Mouse (Mus musculus): ENCODE results near the gene Oxa1l. TPM values are rescaled to one million over a fixed set of nuclear protein-coding genes. Genes with fewer than 3 reads are reported as not detected.
A peak's percentile ranks its signal among the peaks of the same experiment; 100 is the strongest.

The Oxa1l gene
- polyA plus RNA-seq, 2 experiments = 52.7 to 82.1 TPM

GRCm38 (mm10) chr14:54375916-54376315 is 15.3 kb downstream of the Oxa1l start:
- Histone ChIP-seq H3K4me2 (replicated peaks; ENCODE audit: low read depth, low read length, severe bottlenecking) (no peak overlapping the region), H3K4me1 (ENCODE audit: control insufficient read depth, insufficient read depth, low read length) (no peaks in the 10 kb centered on the region), H3K9ac (ENCODE audit: low read depth, low read length, severe bottlenecking) (no peak overlapping the region), H3K36me3 (ENCODE audit: control insufficient read depth, insufficient read depth, low read length) (peaks cover 4% of the 10 kb centered on the region), H3K9me3 (ENCODE audit: control insufficient read depth, low read length) (no peaks in the 10 kb centered on the region), H3K27me3 (ENCODE audit: control insufficient read depth, insufficient read depth, low read length) (no peaks in the 10 kb centered on the region), H3K4me3 (replicated peaks; ENCODE audit: low read length) (no peak overlapping the region), H3K27ac (replicated peaks; ENCODE audit: low read depth, low read length) (no peak overlapping the region)
- no peak for TF ChIP-seq POLR2A (IDR thresholded peaks at IDR 0.05; ENCODE audit: borderline replicate concordance, extremely low read depth, insufficient read depth, insufficient read length)
- 80% methylated on average over 3 of the region's 3 CpGs for WGBS
- DNase-seq (ENCODE audit: low spot score) (peak; percentile 29), ATAC-seq (ENCODE audit: low FRiP score, low read depth) (no peak)

- H3K9ac ChIP-seq (ENCODE audit: low read depth, low read length, severe bottlenecking) = no peak overlapping the region
- no peaks in the 10 kb centered on the region for H3K4me1 ChIP-seq (ENCODE audit: control insufficient read depth, insufficient read depth, low read length)
- no peaks in the 10 kb centered on the region for H3K36me3 ChIP-seq (ENCODE audit: control insufficient read depth, insufficient read depth, low read length)
- H3K27me3 ChIP-seq (ENCODE audit: control insufficient read depth, insufficient read depth, low read length) = no peaks in the 10 kb centered on the region
- no peaks in the 10 kb centered on the region for H3K9me3 ChIP-seq (ENCODE audit: control insufficient read depth, low read length)
- no peak overlapping the region for H3K4me2 ChIP-seq (replicated peaks; ENCODE audit: low read depth, low read length, severe bottlenecking)
- no peak for TF ChIP-seq POLR2A (IDR thresholded peaks at IDR 0.05; ENCODE audit: borderline replicate concordance, extremely low read depth, insufficient read depth, insufficient read length)
- DNase-seq (ENCODE audit: low spot score) = no peak
- ATAC-seq (ENCODE audit: low FRiP score, low read depth) = no peak
- WGBS = 84% methylated on average over 6 of the region's 6 CpGs
- no peak overlapping the region for H3K27ac ChIP-seq (replicated peaks; ENCODE audit: low read depth, low read length)
- H3K4me3 ChIP-seq (replicated peaks; ENCODE audit: low read length) = no peak overlapping the region
Observed at GRCm38 (mm10) chr14:54377166-54377565, 16.5 kb downstream of the Oxa1l start.

DNA sequence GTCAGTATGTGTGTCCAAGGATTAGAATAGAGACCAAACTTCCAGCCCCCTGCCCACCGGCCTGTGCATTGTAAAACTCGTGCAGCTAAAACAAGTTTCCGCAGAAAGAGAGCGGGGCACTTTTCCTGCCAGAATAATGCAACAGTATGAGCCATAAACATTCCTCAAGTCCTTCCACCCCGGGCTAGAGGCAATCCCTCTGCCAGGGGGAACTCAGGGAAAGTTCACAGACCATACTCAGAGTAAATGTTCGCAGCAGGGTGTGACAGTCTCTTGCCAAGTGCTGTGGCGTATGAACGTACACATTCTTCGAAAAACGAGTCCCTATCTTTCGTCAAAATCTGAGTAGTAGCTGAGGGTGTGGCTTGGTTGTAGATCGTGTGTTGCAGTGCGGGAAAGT is 18.9 kb downstream of the Oxa1l start:
- 58% methylated on average over 13 of the region's 13 CpGs for WGBS
- ATAC-seq (ENCODE audit: low FRiP score, low read depth) = no peak
- H3K27ac ChIP-seq (replicated peaks; ENCODE audit: low read depth, low read length) = no peak overlapping the region

DNA sequence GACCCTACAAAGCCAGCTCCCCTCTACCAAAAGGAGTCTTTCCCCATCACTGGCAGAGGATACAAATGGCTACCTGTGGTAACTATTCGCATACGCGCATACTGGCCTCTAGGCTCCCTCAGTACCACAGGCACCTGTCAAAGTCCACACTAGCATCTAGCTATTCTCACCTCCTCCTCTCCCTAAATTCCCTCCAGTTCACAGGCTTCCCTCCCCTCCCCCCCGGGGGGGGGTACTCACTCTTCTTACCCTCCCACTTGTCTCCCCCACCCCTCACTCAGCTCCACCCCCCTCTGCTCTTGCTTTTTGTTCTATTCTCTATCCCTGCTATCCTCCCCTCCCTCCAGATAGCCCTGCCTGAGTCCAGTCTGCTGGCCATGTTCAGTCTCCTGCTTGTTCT is 20.0 kb downstream of the Oxa1l start:
- no peaks in the 10 kb centered on the region for H3K27me3 ChIP-seq (ENCODE audit: control insufficient read depth, insufficient read depth, low read length)
- no peak overlapping the region for H3K4me3 ChIP-seq (replicated peaks; ENCODE audit: low read length)
- no peak overlapping the region for H3K9ac ChIP-seq (ENCODE audit: low read depth, low read length, severe bottlenecking)
- no peak overlapping the region for H3K4me2 ChIP-seq (replicated peaks; ENCODE audit: low read depth, low read length, severe bottlenecking)
- H3K4me1 ChIP-seq (ENCODE audit: control insufficient read depth, insufficient read depth, low read length) = peaks cover 3% of the 10 kb centered on the region; the same call in 1 of the 2 replicates
- ATAC-seq (ENCODE audit: low FRiP score, low read depth) = no peak
- H3K9me3 ChIP-seq (ENCODE audit: control insufficient read depth, low read length) = no peaks in the 10 kb centered on the region
- 68% methylated on average over 4 of the region's 4 CpGs for WGBS
- no peaks in the 10 kb centered on the region for H3K36me3 ChIP-seq (ENCODE audit: control insufficient read depth, insufficient read depth, low read length)
- DNase-seq (ENCODE audit: low spot score) = no peak
- H3K27ac ChIP-seq (replicated peaks; ENCODE audit: low read depth, low read length) = no peak overlapping the region
- TF ChIP-seq POLR2A (IDR thresholded peaks at IDR 0.05; ENCODE audit: borderline replicate concordance, extremely low read depth, insufficient read depth, insufficient read length) = no peak

More for the DNA sequence above, 18.9 kb downstream of the Oxa1l start:
- no peak for DNase-seq (ENCODE audit: low spot score)
- TF ChIP-seq POLR2A (IDR thresholded peaks at IDR 0.05; ENCODE audit: borderline replicate concordance, extremely low read depth, insufficient read depth, insufficient read length) = no peak
- Histone ChIP-seq H3K4me1 (ENCODE audit: control insufficient read depth, insufficient read depth, low read length) (peaks cover 3% of the 10 kb centered on the region; the same call in 1 of the 2 replicates), H3K4me3 (replicated peaks; ENCODE audit: low read length) (no peak overlapping the region), H3K9ac (ENCODE audit: low read depth, low read length, severe bottlenecking) (no peak overlapping the region), H3K9me3 (ENCODE audit: control insufficient read depth, low read length) (no peaks in the 10 kb centered on the region), H3K36me3 (ENCODE audit: control insufficient read depth, insufficient read depth, low read length) (no peaks in the 10 kb centered on the region), H3K27me3 (ENCODE audit: control insufficient read depth, insufficient read depth, low read length) (no peaks in the 10 kb centered on the region), H3K4me2 (replicated peaks; ENCODE audit: low read depth, low read length, severe bottlenecking) (no peak overlapping the region)

DNA sequence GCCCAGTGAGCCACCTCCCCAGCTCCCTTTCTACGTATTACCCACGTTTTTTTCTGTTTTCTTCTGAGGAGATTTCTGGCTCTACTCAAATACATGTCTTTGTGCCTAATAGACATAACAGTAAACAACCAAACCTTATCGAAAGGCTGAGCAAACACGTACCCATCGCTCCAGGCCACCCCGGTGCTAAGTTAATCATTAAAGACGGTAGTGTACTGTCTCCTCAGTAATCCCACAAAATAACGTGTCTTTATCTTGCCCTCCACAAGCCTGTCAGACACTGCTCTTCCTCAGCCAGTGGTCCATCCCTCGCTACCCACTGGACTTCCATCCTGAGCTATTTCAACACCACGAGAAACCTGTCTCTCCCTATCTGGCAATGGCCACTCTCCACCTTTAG is 21.2 kb downstream of the Oxa1l start:
- Histone ChIP-seq H3K4me3 (replicated peaks; ENCODE audit: low read length) (no peak overlapping the region), H3K27ac (replicated peaks; ENCODE audit: low read depth, low read length) (no peak overlapping the region)

GRCm38 (mm10) chr14:54382641-54383040 is 22.0 kb downstream of the Oxa1l start:
- Histone ChIP-seq H3K36me3 (ENCODE audit: control insufficient read depth, insufficient read depth, low read length) (no peaks in the 10 kb centered on the region), H3K4me2 (replicated peaks; ENCODE audit: low read depth, low read length, severe bottlenecking) (no peak overlapping the region), H3K4me1 (ENCODE audit: control insufficient read depth, insufficient read depth, low read length) (peaks cover 3% of the 10 kb centered on the region; the same call in 1 of the 2 replicates), H3K9me3 (ENCODE audit: control insufficient read depth, low read length) (no peaks in the 10 kb centered on the region), H3K27me3 (ENCODE audit: control insufficient read depth, insufficient read depth, low read length) (no peaks in the 10 kb centered on the region), H3K27ac (replicated peaks; ENCODE audit: low read depth, low read length) (no peak overlapping the region), H3K4me3 (replicated peaks; ENCODE audit: low read length) (no peak overlapping the region), H3K9ac (ENCODE audit: low read depth, low read length, severe bottlenecking) (no peak overlapping the region)
- ATAC-seq (ENCODE audit: low FRiP score, low read depth) (no peak), DNase-seq (ENCODE audit: low spot score) (no peak)
- WGBS = 87% methylated on average over 9 of the region's 9 CpGs
- TF ChIP-seq POLR2A (IDR thresholded peaks at IDR 0.05; ENCODE audit: borderline replicate concordance, extremely low read depth, insufficient read depth, insufficient read length) = no peak

More for the DNA sequence above, 21.2 kb downstream of the Oxa1l start:
- no peak for ATAC-seq (ENCODE audit: low FRiP score, low read depth)
- Histone ChIP-seq H3K4me1 (ENCODE audit: control insufficient read depth, insufficient read depth, low read length) (peaks cover 3% of the 10 kb centered on the region; the same call in 1 of the 2 replicates), H3K9me3 (ENCODE audit: control insufficient read depth, low read length) (no peaks in the 10 kb centered on the region), H3K4me2 (replicated peaks; ENCODE audit: low read depth, low read length, severe bottlenecking) (no peak overlapping the region), H3K36me3 (ENCODE audit: control insufficient read depth, insufficient read depth, low read length) (no peaks in the 10 kb centered on the region), H3K9ac (ENCODE audit: low read depth, low read length, severe bottlenecking) (no peak overlapping the region), H3K27me3 (ENCODE audit: control insufficient read depth, insufficient read depth, low read length) (no peaks in the 10 kb centered on the region)
- no peak for TF ChIP-seq POLR2A (IDR thresholded peaks at IDR 0.05; ENCODE audit: borderline replicate concordance, extremely low read depth, insufficient read depth, insufficient read length)
- 76% methylated on average over 10 of the region's 10 CpGs for WGBS
- no peak for DNase-seq (ENCODE audit: low spot score)
